Mouse (Mus musculus): ENCODE results near the gene Hist2h2bb.
"Not testable (repeated sequence)": the region's sequence is repeated elsewhere in the genome, so short reads cannot be mapped to it uniquely, and the experiment has no call there.

Gene Hist2h2bb

GRCm38 (mm10) chr3:96269511-96270474, at the start of gene Hist2h2bb:
Gene Hist2h2bb (plus strand): TSS chr3:96269752.
- peak; percentile 97 for DNase-seq (ENCODE audit: low spot score)

- peak; percentile 60 for DNase-seq (ENCODE audit: low spot score)
Observed at GRCm38 (mm10) chr3:96220131-96220764, 49.3 kb upstream of the Hist2h2bb start.

GRCm38 (mm10) chr3:96220765-96221639, 48.5 kb upstream of the Hist2h2bb start, which contains the start of the genes Hist2h2ac and Hist2h2be:
Gene Hist2h2ac (minus strand): TSS chr3:96220880.
Gene Hist2h2be (plus strand): TSS chr3:96221119.
- peak; percentile 96 for DNase-seq (ENCODE audit: low spot score)

DNA sequence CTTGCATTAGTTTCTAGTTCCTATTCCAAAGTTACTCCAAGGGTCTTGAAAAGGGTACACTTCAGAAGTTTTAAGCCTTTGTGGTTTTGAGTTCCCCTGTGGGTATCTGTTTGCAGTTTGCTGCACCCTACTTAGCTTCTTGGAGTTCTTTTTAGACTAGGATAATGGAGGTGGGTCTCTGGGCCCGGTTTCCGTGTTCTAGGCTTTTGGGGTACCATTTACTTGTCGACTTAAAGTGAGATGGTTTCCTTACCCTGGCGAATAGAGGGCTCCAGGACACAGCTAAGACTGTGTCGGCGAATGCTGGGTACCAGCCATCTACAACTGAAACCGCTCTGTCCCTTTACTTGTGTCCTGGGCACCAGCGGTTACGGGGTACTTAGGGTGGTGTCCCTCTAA, 47.9 kb upstream of the Hist2h2bb start:
- peak; percentile 13 for DNase-seq (ENCODE audit: low spot score)

GRCm38 (mm10) chr3:96222774-96223173, 46.8 kb upstream of the Hist2h2bb start:
- DNase-seq (ENCODE audit: low spot score) = no peak

DNA sequence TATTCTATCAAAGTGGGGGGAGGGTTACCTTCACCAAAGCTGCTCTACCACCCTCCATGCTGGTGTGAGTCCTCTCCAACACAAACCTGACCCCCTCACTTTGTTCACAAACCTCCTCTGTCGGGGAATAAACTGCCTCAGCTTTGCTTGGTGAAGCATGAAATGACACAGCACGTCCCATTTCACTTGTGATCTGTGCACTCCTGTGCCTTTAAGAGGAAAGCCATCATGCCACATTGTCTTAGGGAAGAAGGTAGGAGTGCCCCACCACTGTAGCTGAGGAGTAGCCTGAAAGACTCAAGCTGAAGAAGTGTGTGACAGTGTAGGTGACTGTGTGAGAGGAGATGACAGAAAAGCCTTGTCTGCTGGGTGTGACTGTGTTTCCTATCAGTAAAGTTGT, 44.1 kb upstream of the Hist2h2bb start:
- DNase-seq (ENCODE audit: low spot score) = no peak

GRCm38 (mm10) chr3:96226695-96227648, 42.6 kb upstream of the Hist2h2bb start:
- DNase-seq (ENCODE audit: low spot score) = no peak

DNA sequence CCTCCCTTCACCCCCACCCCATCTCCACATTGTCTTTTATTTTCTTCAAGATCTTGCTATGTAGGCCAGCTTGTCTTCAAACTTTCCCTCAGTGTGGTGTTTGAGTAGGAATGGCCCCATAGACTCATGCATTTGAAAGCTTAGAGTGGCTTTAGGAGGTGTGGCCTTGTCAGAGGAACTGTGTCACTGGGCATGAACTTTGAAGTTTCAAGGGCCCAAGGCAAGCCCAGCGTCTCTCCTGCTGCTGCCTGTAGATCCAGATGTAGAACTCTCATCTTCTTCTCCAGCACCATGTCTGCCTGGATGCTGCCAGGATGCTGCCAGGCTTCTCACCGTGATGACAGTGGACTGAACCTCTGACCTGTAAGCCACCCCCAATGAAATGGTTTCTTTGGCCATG, 40.7 kb upstream of the Hist2h2bb start:
- no peak for DNase-seq (ENCODE audit: low spot score)

DNA sequence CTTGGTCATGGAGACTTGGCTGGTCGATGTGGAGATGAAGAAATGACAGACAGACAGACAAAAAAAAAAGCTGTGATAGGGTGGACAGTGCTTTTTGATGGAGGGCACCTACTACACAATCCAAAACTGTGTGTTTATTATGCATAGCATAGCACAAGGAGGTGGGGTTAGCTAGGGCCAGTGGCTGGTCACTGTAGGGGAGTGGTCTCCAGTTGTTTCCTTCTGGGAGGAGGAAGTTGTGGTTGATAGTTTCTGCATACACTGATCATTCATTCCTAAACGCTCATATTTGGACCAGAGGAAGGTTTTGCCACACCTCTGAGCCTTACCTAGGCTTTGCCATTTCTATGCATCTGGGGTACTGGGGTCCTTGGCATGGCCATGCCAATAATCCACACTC, 39.1 kb upstream of the Hist2h2bb start:
- no peak for DNase-seq (ENCODE audit: low spot score)

GRCm38 (mm10) chr3:96230910-96231757, 38.4 kb upstream of the Hist2h2bb start:
- no peak for DNase-seq (ENCODE audit: low spot score)

- no peak for DNase-seq (ENCODE audit: low spot score)
Observed at GRCm38 (mm10) chr3:96231758-96232120, 37.8 kb upstream of the Hist2h2bb start.

- no peak for DNase-seq (ENCODE audit: low spot score)
Observed at GRCm38 (mm10) chr3:96234914-96235313, 34.6 kb upstream of the Hist2h2bb start.

GRCm38 (mm10) chr3:96235836-96236235, 33.7 kb upstream of the Hist2h2bb start:
- DNase-seq (ENCODE audit: low spot score) = peak; percentile 4

DNA sequence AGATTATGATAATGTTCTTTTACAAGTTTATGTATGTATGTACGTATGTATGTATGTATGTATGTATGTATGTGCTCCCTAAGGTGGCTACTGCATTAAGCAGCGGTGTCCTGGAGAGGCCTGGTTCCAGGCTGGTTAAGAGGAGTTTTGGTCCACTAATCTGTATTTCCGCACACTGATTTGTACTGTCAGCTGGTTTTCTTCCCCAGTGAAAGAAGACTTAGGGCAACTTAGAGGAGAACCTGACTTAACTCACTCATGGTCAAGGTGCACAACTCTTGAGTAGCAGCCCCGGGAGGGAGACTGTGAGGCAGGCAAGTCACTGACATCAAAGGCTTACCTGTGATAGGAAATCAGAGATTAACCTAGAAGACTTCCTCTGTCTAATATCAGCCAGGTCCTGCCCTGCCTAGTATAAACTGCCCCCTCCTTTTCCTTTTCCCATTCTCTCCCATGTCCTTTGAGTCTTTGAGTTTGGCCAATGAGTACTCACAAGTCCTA, 32.7 kb upstream of the Hist2h2bb start:
- DNase-seq (ENCODE audit: low spot score) = no peak

DNA sequence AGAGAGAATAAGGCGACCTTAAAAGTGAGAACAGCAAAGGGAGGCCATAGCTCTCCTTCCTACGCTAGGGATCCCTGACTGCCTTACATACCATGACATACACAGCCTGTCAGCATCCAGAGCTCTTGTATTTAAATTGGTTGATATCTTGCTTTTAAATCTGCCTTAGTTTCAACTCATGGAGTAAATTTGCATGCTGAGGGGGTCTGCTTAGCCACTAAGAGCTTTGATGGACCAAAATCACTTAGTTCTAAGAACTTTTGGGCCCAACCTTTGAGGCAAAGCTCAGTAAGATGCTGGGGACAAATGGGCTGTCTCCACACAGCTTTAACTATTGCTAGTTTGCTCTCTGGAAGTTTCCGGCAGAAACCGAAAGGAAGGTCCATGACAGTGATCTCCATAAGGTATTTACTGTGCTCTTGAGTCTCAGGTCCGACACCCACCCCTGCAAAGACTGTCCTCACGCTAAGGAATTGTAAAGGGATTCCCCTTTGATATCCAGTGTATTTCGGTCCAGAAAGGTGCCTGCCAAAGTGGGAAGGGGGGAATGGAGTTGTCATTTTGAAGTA, 32.1 kb upstream of the Hist2h2bb start:
- peak; percentile 65 for DNase-seq (ENCODE audit: low spot score)

DNA sequence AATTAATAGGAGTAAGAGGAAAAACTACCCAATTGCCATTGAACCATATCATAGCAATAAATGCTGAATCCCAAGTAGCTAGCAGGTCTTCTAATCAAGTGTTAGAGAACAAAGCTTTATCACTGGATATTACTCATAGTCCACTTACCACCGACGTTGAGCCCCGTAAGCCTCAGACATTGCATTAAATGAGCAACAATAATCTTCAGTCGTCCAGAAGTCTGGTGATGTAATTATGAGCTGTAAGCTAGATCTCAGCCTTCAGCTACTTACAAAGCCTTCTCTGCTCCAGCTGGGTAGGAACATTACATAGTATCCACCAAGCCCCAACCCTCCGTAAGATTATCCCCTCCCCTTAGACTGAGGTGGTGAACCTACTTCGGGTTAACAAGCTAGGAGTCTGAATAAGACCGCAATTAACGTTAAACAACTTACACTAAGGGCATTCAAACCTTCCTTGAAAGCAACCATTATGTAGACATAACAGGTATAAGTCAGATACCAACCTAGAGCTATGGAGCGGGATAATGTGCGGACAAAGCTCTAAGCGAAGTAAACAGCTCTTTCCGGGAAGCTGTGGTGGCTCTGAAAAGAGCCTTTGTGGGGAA, 31.5 kb upstream of the Hist2h2bb start:
- DNase-seq (ENCODE audit: low spot score) = no peak

GRCm38 (mm10) chr3:96238954-96239793, 30.4 kb upstream of the Hist2h2bb start, which contains the start of gene Hist2h3c2:
Gene Hist2h3c2 (minus strand): TSS chr3:96239127.
- not testable (repeated sequence) for DNase-seq (ENCODE audit: low spot score)
